Comparison of ENCODE assay signal across 12 mouse cellular contexts in the genomic region with DNA sequence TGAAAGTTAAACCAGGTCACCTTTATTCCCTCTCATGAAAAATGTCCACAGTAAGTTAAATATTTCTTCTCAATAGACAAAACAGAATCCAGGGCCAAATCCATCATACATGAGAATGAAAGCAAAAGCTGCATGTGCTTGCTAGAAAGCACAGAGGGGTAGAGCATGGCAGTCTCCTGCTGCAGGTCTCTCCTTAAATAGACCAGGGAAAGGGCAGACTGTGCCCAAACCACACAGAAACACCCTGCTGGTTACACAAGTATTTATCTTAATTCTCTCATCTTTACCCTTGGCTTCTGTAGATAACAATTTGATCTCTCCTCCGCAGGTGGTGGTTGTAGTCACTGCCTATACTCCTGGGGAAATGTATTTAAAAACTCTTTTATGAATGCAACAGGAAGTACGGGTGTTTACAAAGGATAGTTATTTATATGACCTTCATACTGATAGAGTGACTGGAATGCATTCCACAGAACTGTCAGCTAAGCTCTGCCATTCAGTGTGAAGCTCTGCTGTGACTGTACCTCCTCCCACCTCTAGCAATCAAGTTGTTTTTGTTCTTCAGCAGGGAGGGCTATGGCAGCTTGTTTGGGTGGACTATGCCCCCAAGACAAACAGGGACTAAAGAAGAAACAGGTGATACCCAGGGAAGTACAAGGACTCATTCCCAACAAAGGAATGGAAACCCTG.
"Had no signal": no experiment of that assay in that cellular context is flagged by ENCODE, and none has a peak within 500 bp of the region (broad histone marks: within the 10 kb centered on the region; RNA-seq: fewer than 3 reads in every experiment).

No protein-coding gene starts in this region.

- H3K36me3 ChIP-seq: limb, embryonic 10.5 days; liver, embryonic 15.5 days; neural tube, embryonic 12.5 days had no signal

- H3K4me1 ChIP-seq: limb, embryonic 10.5 days; liver, embryonic 15.5 days; neural tube, embryonic 12.5 days had no signal

- H3K4me3 ChIP-seq: left cerebral cortex, adult 2 months; limb, embryonic 10.5 days; liver, embryonic 15.5 days; neural tube, embryonic 12.5 days had no signal

- H3K9me3 ChIP-seq: limb, embryonic 10.5 days; liver, embryonic 15.5 days; neural tube, embryonic 12.5 days had no signal

- ATAC-seq: lung, postnatal 0 days had no signal

- H3K9ac ChIP-seq: liver, embryonic 15.5 days; neural tube, embryonic 12.5 days had no signal

- H3K27ac ChIP-seq: left cerebral cortex, adult 2 months; limb, embryonic 10.5 days; liver, embryonic 15.5 days; neural tube, embryonic 12.5 days; stomach, postnatal 0 days had no signal

- H3K27me3 ChIP-seq: liver, embryonic 15.5 days; neural tube, embryonic 12.5 days had no signal

- DNase-seq: kidney, postnatal 25 days; lung, adult 2 months; lung, postnatal 36 days; midbrain, embryonic 14.5 days; thymus, postnatal 4 days had no signal

- H3K4me2 ChIP-seq: liver, embryonic 11.5 days; liver, embryonic 15.5 days; neural tube, embryonic 12.5 days had no signal
